Mouse (Mus musculus): ENCODE data around the gene Pde6d.

GRCm38 (mm10) chr1:86618454-86619125, 36.2 kb upstream of the Pde6d start:
- TF ChIP-seq CTCF (IDR thresholded peaks at IDR 0.05; ENCODE audit: low read depth) (peak; percentile 71), EP300 (IDR thresholded peaks at IDR 0.05; ENCODE audit: low read depth) (no peak)
